Mouse (Mus musculus): Measurements from ENCODE around the gene Plxdc2. TPM values are rescaled to one million over a fixed set of nuclear protein-coding genes. Genes with fewer than 3 reads are reported as not detected.
A peak's percentile ranks its signal among the peaks of the same experiment; 100 is the strongest.

The Plxdc2 gene
- polyA plus RNA-seq, 1 experiment from 2014 or later, result 19.7 TPM

GRCm38 (mm10) chr2:16451666-16452009, 95.5 kb downstream of the Plxdc2 start:
- Histone ChIP-seq H3K9me3 (ENCODE audit: control insufficient read depth, low read length) (no peaks in the 10 kb centered on the region), H3K4me2 (replicated peaks; ENCODE audit: low read depth, low read length) (no peak overlapping the region), H3K4me1 (replicated peaks; ENCODE audit: control insufficient read depth, insufficient read depth, low read length) (no peaks in the 10 kb centered on the region), H3K27ac (ENCODE audit: low read depth, low read length) (no peak overlapping the region), H3K36me3 (ENCODE audit: control insufficient read depth, insufficient read depth, low read length) (no peaks in the 10 kb centered on the region), H3K4me3 (ENCODE audit: low read depth, low read length) (no peak overlapping the region), H3K27me3 (ENCODE audit: control insufficient read depth, insufficient read depth, low read length) (no peaks in the 10 kb centered on the region), H3K9ac (ENCODE audit: low read depth, low read length) (no peak overlapping the region)
- DNase-seq (ENCODE audit: low spot score) (no peak), ATAC-seq (ENCODE audit: low FRiP score) (no peak)
- WGBS, result 94% methylated on average over 4 of the region's 4 CpGs

- no peak overlapping the region for H3K4me2 ChIP-seq (replicated peaks; ENCODE audit: low read depth, low read length)
- H3K4me1 ChIP-seq (replicated peaks; ENCODE audit: control insufficient read depth, insufficient read depth, low read length), result no peaks in the 10 kb centered on the region
- H3K9ac ChIP-seq (ENCODE audit: low read depth, low read length), result no peak overlapping the region
- H3K36me3 ChIP-seq (ENCODE audit: control insufficient read depth, insufficient read depth, low read length), result no peaks in the 10 kb centered on the region
- H3K4me3 ChIP-seq (ENCODE audit: low read depth, low read length), result no peak overlapping the region
- no peaks in the 10 kb centered on the region for H3K9me3 ChIP-seq (ENCODE audit: control insufficient read depth, low read length)
- no peaks in the 10 kb centered on the region for H3K27me3 ChIP-seq (ENCODE audit: control insufficient read depth, insufficient read depth, low read length)
- 95% methylated on average over 3 of the region's 3 CpGs for WGBS
- DNase-seq (ENCODE audit: low spot score), result no peak
- no peak overlapping the region for H3K27ac ChIP-seq (ENCODE audit: low read depth, low read length)
- no peak for ATAC-seq (ENCODE audit: low FRiP score)
Measured at GRCm38 (mm10) chr2:16452080-16452479, 96.0 kb downstream of the Plxdc2 start.

- H3K9me3 ChIP-seq (ENCODE audit: control insufficient read depth, low read length), result no peaks in the 10 kb centered on the region
- 93% methylated on average over 1 of the region's 1 CpGs for WGBS
- no peaks in the 10 kb centered on the region for H3K4me1 ChIP-seq (replicated peaks; ENCODE audit: control insufficient read depth, insufficient read depth, low read length)
- ATAC-seq (ENCODE audit: low FRiP score) (no peak), DNase-seq (ENCODE audit: low spot score) (no peak)
- H3K4me2 ChIP-seq (replicated peaks; ENCODE audit: low read depth, low read length), result no peak overlapping the region
- H3K9ac ChIP-seq (ENCODE audit: low read depth, low read length), result no peak overlapping the region
- H3K27me3 ChIP-seq (ENCODE audit: control insufficient read depth, insufficient read depth, low read length), result no peaks in the 10 kb centered on the region
- H3K4me3 ChIP-seq (ENCODE audit: low read depth, low read length), result no peak overlapping the region
- H3K27ac ChIP-seq (ENCODE audit: low read depth, low read length), result no peak overlapping the region
- no peaks in the 10 kb centered on the region for H3K36me3 ChIP-seq (ENCODE audit: control insufficient read depth, insufficient read depth, low read length)
Measured at GRCm38 (mm10) chr2:16456264-16456780, 100.2 kb downstream of the Plxdc2 start.

GRCm38 (mm10) chr2:16459490-16459889, 103.4 kb downstream of the Plxdc2 start:
- Histone ChIP-seq H3K4me3 (ENCODE audit: low read depth, low read length) (no peak overlapping the region), H3K9ac (ENCODE audit: low read depth, low read length) (no peak overlapping the region), H3K27me3 (ENCODE audit: control insufficient read depth, insufficient read depth, low read length) (no peaks in the 10 kb centered on the region), H3K36me3 (ENCODE audit: control insufficient read depth, insufficient read depth, low read length) (no peaks in the 10 kb centered on the region), H3K27ac (ENCODE audit: low read depth, low read length) (no peak overlapping the region), H3K9me3 (ENCODE audit: control insufficient read depth, low read length) (no peaks in the 10 kb centered on the region), H3K4me2 (replicated peaks; ENCODE audit: low read depth, low read length) (no peak overlapping the region), H3K4me1 (replicated peaks; ENCODE audit: control insufficient read depth, insufficient read depth, low read length) (no peaks in the 10 kb centered on the region)
- DNase-seq (ENCODE audit: low spot score), result no peak
- no peak for ATAC-seq (ENCODE audit: low FRiP score)
- WGBS, result 59% methylated on average over 1 of the region's 1 CpGs

- Histone ChIP-seq H3K9ac (ENCODE audit: low read depth, low read length) (no peak overlapping the region), H3K27ac (ENCODE audit: low read depth, low read length) (no peak overlapping the region), H3K4me3 (ENCODE audit: low read depth, low read length) (no peak overlapping the region), H3K36me3 (ENCODE audit: control insufficient read depth, insufficient read depth, low read length) (no peaks in the 10 kb centered on the region), H3K4me2 (replicated peaks; ENCODE audit: low read depth, low read length) (no peak overlapping the region), H3K9me3 (ENCODE audit: control insufficient read depth, low read length) (no peaks in the 10 kb centered on the region), H3K27me3 (ENCODE audit: control insufficient read depth, insufficient read depth, low read length) (no peaks in the 10 kb centered on the region), H3K4me1 (replicated peaks; ENCODE audit: control insufficient read depth, insufficient read depth, low read length) (no peaks in the 10 kb centered on the region)
- 63% methylated on average over 3 of the region's 3 CpGs for WGBS
- ATAC-seq (ENCODE audit: low FRiP score), result no peak
- DNase-seq (ENCODE audit: low spot score), result no peak
Measured at GRCm38 (mm10) chr2:16470099-16470498, 114.0 kb downstream of the Plxdc2 start.

GRCm38 (mm10) chr2:16483943-16484342, 127.8 kb downstream of the Plxdc2 start:
- ATAC-seq (ENCODE audit: low FRiP score), result no peak
- DNase-seq (ENCODE audit: low spot score), result no peak
- Histone ChIP-seq H3K4me2 (replicated peaks; ENCODE audit: low read depth, low read length) (no peak overlapping the region), H3K36me3 (ENCODE audit: control insufficient read depth, insufficient read depth, low read length) (no peaks in the 10 kb centered on the region), H3K4me1 (replicated peaks; ENCODE audit: control insufficient read depth, insufficient read depth, low read length) (no peaks in the 10 kb centered on the region), H3K9me3 (ENCODE audit: control insufficient read depth, low read length) (no peaks in the 10 kb centered on the region), H3K9ac (ENCODE audit: low read depth, low read length) (no peak overlapping the region), H3K27ac (ENCODE audit: low read depth, low read length) (no peak overlapping the region), H3K27me3 (ENCODE audit: control insufficient read depth, insufficient read depth, low read length) (no peaks in the 10 kb centered on the region), H3K4me3 (ENCODE audit: low read depth, low read length) (no peak overlapping the region)
- WGBS, result 83% methylated on average over 2 of the region's 2 CpGs

- no peak for ATAC-seq (ENCODE audit: low FRiP score)
- Histone ChIP-seq H3K4me2 (replicated peaks; ENCODE audit: low read depth, low read length) (no peak overlapping the region), H3K27ac (ENCODE audit: low read depth, low read length) (no peak overlapping the region), H3K36me3 (ENCODE audit: control insufficient read depth, insufficient read depth, low read length) (no peaks in the 10 kb centered on the region), H3K4me1 (replicated peaks; ENCODE audit: control insufficient read depth, insufficient read depth, low read length) (no peaks in the 10 kb centered on the region), H3K9me3 (ENCODE audit: control insufficient read depth, low read length) (no peaks in the 10 kb centered on the region), H3K9ac (ENCODE audit: low read depth, low read length) (no peak overlapping the region), H3K4me3 (ENCODE audit: low read depth, low read length) (no peak overlapping the region), H3K27me3 (ENCODE audit: control insufficient read depth, insufficient read depth, low read length) (no peaks in the 10 kb centered on the region)
- 75% methylated on average over 3 of the region's 3 CpGs for whole genome bisulfite sequencing
- no peak for DNase-seq (ENCODE audit: low spot score)
Measured at GRCm38 (mm10) chr2:16485970-16486369, 129.9 kb downstream of the Plxdc2 start.

GRCm38 (mm10) chr2:16491242-16491641, 135.1 kb downstream of the Plxdc2 start:
- no peak for DNase-seq (ENCODE audit: low spot score)
- ATAC-seq (ENCODE audit: low FRiP score), result no peak
- WGBS, result 89% methylated on average over 3 of the region's 3 CpGs
- no peak overlapping the region for H3K4me2 ChIP-seq (replicated peaks; ENCODE audit: low read depth, low read length)
- no peaks in the 10 kb centered on the region for H3K27me3 ChIP-seq (ENCODE audit: control insufficient read depth, insufficient read depth, low read length)
- no peaks in the 10 kb centered on the region for H3K4me1 ChIP-seq (replicated peaks; ENCODE audit: control insufficient read depth, insufficient read depth, low read length)
- no peak overlapping the region for H3K9ac ChIP-seq (ENCODE audit: low read depth, low read length)
- no peaks in the 10 kb centered on the region for H3K9me3 ChIP-seq (ENCODE audit: control insufficient read depth, low read length)
- no peak overlapping the region for H3K4me3 ChIP-seq (ENCODE audit: low read depth, low read length)
- no peak overlapping the region for H3K27ac ChIP-seq (ENCODE audit: low read depth, low read length)
- no peaks in the 10 kb centered on the region for H3K36me3 ChIP-seq (ENCODE audit: control insufficient read depth, insufficient read depth, low read length)

- peak; percentile 6 for DNase-seq (ENCODE audit: low spot score)
- no peak overlapping the region for H3K27ac ChIP-seq (ENCODE audit: low read depth, low read length)
- 26% methylated on average over 1 of the region's 1 CpGs for WGBS
- no peaks in the 10 kb centered on the region for H3K9me3 ChIP-seq (ENCODE audit: control insufficient read depth, low read length)
- H3K27me3 ChIP-seq (ENCODE audit: control insufficient read depth, insufficient read depth, low read length), result no peaks in the 10 kb centered on the region
- no peaks in the 10 kb centered on the region for H3K4me1 ChIP-seq (replicated peaks; ENCODE audit: control insufficient read depth, insufficient read depth, low read length)
- no peak overlapping the region for H3K9ac ChIP-seq (ENCODE audit: low read depth, low read length)
- H3K36me3 ChIP-seq (ENCODE audit: control insufficient read depth, insufficient read depth, low read length), result no peaks in the 10 kb centered on the region
- H3K4me2 ChIP-seq (replicated peaks; ENCODE audit: low read depth, low read length), result no peak overlapping the region
- H3K4me3 ChIP-seq (ENCODE audit: low read depth, low read length), result no peak overlapping the region
- ATAC-seq (ENCODE audit: low FRiP score), result peak; percentile 65
Measured at GRCm38 (mm10) chr2:16502843-16503242, 146.7 kb downstream of the Plxdc2 start.
